Mouse (Mus musculus) heart, postnatal 0 days (tissue): ENCODE data around the gene Capzb.

Experiments used
- CTCF ChIP-seq: IDR thresholded peaks from 2 replicates; pipeline ENCODE4 v1.5.1; 2016; ENCODE audit warnings: antibody characterized with exemption, control low read depth, low read depth
- EP300 ChIP-seq: IDR thresholded peaks from 2 replicates; pipeline ENCODE4 v1.6.1; 2016; ENCODE audit warnings: antibody characterized with exemption, low read depth

DNA sequence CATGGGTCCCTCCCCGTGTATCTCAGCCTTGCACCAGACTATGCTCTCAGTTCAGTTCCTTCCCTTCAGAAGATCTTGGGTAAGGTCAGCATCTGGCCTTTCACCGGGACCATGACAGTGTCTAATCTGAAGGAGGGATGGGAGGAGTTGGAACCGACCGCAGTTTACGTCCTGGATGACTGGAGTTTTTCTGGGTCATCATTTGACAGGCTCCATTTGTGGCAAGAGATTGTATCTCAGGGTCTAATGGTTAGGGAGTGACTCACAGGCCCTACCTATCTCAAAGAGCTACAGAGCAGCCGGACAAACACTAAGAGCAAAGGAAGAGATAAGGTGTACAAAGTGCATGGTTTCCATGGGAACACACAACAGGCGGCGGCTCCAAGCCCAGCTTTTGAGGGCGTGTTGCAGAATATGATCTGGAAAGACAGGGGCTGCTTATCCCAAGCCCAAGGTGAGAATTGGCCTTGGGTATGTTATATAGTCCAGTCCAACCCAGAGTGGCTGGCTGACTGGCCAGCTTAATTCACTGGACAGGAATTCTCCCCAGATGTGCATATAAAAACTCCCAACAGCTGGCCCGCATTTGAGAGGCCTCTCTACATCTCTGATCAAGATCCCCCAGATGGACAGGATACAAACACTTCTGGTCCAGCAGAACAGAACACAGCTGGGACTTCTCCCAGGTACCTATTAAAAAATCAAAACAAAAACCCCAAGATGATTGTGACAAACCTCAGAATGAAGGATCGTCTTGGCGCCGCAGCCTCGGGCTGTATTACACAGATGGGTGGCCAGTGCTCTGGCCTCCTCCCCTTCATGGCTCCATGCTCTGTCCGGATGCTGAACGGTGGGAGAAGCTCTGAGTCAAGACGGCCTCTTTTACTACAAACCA is 12.7 kb upstream of the Capzb start:
- TF ChIP-seq CTCF = no peak
- TF ChIP-seq EP300 = no peak
